In the genomic region with DNA sequence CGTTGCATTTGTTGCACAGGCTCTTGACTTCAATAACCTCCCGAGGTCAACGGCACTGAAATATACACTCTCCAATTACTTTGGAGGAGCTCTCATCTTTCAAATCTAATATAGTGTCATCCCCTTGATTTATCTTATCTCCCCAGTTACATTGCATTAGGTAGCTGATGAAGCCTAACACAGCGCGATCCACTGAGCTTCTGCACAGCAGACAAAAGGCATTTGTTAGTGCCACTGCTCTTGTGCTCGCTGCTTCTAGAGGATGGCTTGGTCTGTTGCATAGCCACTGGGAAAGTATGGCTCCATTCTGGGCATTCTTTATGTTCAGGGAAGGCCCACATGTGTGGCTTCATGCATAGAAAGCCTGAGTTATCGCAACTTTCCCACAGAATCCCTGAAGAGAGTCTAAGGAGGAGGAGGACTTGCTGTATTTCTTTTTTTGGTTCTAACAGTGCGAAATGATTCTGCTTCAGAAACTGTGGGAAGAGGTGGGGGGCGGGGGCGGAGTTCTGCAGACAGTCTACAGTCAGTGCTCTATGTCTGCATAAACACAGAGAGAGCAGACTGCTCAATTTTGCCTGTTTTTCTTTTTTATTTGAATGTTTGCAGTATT, we compare ENCODE assay signal across 24 mouse cellular contexts.
A peak's percentile ranks its signal among the peaks of the same experiment; 100 is the strongest.
DNase-seq lines count a peak whose midpoint lies in the region; ATAC-seq and TF ChIP-seq lines count a peak whose summit lies in the region.
"Had no signal": no experiment of that assay in that cellular context is flagged by ENCODE, and none has a peak within 500 bp of the region (broad histone marks: within the 10 kb centered on the region; RNA-seq: fewer than 3 reads in every experiment).

No protein-coding gene starts in this region.

- no peak for DNase-seq in frontal cortex, postnatal 14 days (ENCODE audit: low spot score in 2 of 2)
- DNase-seq in kidney, postnatal 0 days (ENCODE audit: low spot score), result peak; percentile 19
- DNase-seq in kidney, postnatal 36 days, result no peak
- DNase-seq in cerebellum, postnatal 4 days (ENCODE audit: low spot score in 2 of 2), result no peak
- DNase-seq in lung, adult 18-20 months, result no peak
- DNase-seq: adrenal gland, postnatal 10 days; cerebellum, adult 11-12 months; cerebellum, postnatal 14 days; embryo, embryonic 11 days; gastrocnemius, adult 2 months; heart, postnatal 4 days; kidney, adult 9 months had no signal

- H3K27ac ChIP-seq in kidney, postnatal 0 days, result no peak overlapping the region
- H3K27ac ChIP-seq in cortical plate, adult 2 months (ENCODE audit: insufficient read depth, low read length), result 0 out of 2 replicates have a peak overlapping the region, but pooled peaks have one; percentile 10
- H3K27ac ChIP-seq in neural tube, embryonic 13.5 days (replicated peaks), result peak overlapping the region; percentile 52; the same call in 1 of the 2 replicates
- H3K27ac ChIP-seq: embryonic facial prominence, embryonic 13.5 days; forebrain, embryonic 12.5 days; gastrocnemius, adult 2 months; intestine, embryonic 15.5 days; layer of hippocampus, adult 2 months; macrophage; midbrain, embryonic 10.5 days had no signal

- TF ChIP-seq POLR2A in cortical plate, adult 2 months (IDR thresholded peaks at IDR 0.05; ENCODE audit: extremely low read depth, insufficient read depth, low read length), result no peak

- no peaks in the 10 kb centered on the region for H3K4me1 ChIP-seq in kidney, postnatal 0 days (replicated peaks; ENCODE audit: insufficient read depth, low read length)
- H3K4me1 ChIP-seq in cortical plate, adult 2 months (ENCODE audit: control insufficient read depth, insufficient read depth, low read length), result peaks cover 7% of the 10 kb centered on the region
- H3K4me1 ChIP-seq in neural tube, embryonic 13.5 days (replicated peaks), result 0 out of 2 replicates have a peak, but pooled peaks cover 7% of the 10 kb centered on the region
- H3K4me1 ChIP-seq: embryonic facial prominence, embryonic 13.5 days; forebrain, embryonic 12.5 days; intestine, embryonic 15.5 days had no signal

- no peak overlapping the region for H3K4me3 ChIP-seq in kidney, postnatal 0 days (replicated peaks; ENCODE audit: low read depth, low read length)
- no peak overlapping the region for H3K4me3 ChIP-seq in cortical plate, adult 2 months (ENCODE audit: insufficient read depth, low read length)
- H3K4me3 ChIP-seq in neural tube, embryonic 13.5 days, result no peak overlapping the region
- H3K4me3 ChIP-seq: embryonic facial prominence, embryonic 13.5 days; erythroblast, embryonic 14.5 days; forebrain, embryonic 12.5 days; gastrocnemius, adult 2 months; intestine, embryonic 15.5 days; layer of hippocampus, adult 2 months; midbrain, embryonic 10.5 days had no signal

- WGBS in kidney, postnatal 0 days, result 62% methylated on average over 10 of the region's 10 CpGs
- 72% methylated on average over 10 of the region's 10 CpGs for WGBS in neural tube, embryonic 13.5 days

- TF ChIP-seq CTCF in kidney, postnatal 0 days (IDR thresholded peaks at IDR 0.05; ENCODE audit: low read depth), result no peak
- no peak for TF ChIP-seq CTCF in cortical plate, adult 2 months (IDR thresholded peaks at IDR 0.05; ENCODE audit: extremely low read depth, insufficient read depth, low read length)

- no peak overlapping the region for H3K4me2 ChIP-seq in kidney, postnatal 0 days (ENCODE audit: low read length)
- no peak overlapping the region for H3K4me2 ChIP-seq in neural tube, embryonic 13.5 days
- H3K4me2 ChIP-seq: embryonic facial prominence, embryonic 13.5 days; forebrain, embryonic 12.5 days; intestine, embryonic 15.5 days had no signal

- H3K27me3 ChIP-seq in kidney, postnatal 0 days (ENCODE audit: insufficient read depth, low read length), result no peaks in the 10 kb centered on the region
- no peaks in the 10 kb centered on the region for H3K27me3 ChIP-seq in neural tube, embryonic 13.5 days
- H3K27me3 ChIP-seq: embryonic facial prominence, embryonic 13.5 days; forebrain, embryonic 12.5 days; intestine, embryonic 15.5 days had no signal

- no peak overlapping the region for H3K9ac ChIP-seq in kidney, postnatal 0 days (ENCODE audit: low read depth, low read length)
- H3K9ac ChIP-seq in neural tube, embryonic 13.5 days, result no peak overlapping the region
- H3K9ac ChIP-seq: embryonic facial prominence, embryonic 13.5 days; forebrain, embryonic 12.5 days; intestine, embryonic 15.5 days had no signal

- peak; percentile 98 for ATAC-seq in frontal cortex, adult (ENCODE audit: low TSS enrichment)
- ATAC-seq in kidney, postnatal 0 days (replicated peaks; ENCODE audit: low FRiP score, low read depth), result no peak
- ATAC-seq in neural tube, embryonic 13.5 days (ENCODE audit: low read depth), result peak; percentile 67
- ATAC-seq: activated CD4-positive, CD25-positive, alpha-beta regulatory T cell, adult 4 months; intestine, embryonic 15.5 days; lung, postnatal 0 days had no signal

- no peaks in the 10 kb centered on the region for H3K9me3 ChIP-seq in kidney, postnatal 0 days (replicated peaks; ENCODE audit: low read length)
- no peaks in the 10 kb centered on the region for H3K9me3 ChIP-seq in neural tube, embryonic 13.5 days
- H3K9me3 ChIP-seq: embryonic facial prominence, embryonic 13.5 days; forebrain, embryonic 12.5 days; intestine, embryonic 15.5 days; midbrain, embryonic 10.5 days had no signal

- H3K36me3 ChIP-seq in kidney, postnatal 0 days (ENCODE audit: insufficient read depth, low read length), result no peaks in the 10 kb centered on the region
- H3K36me3 ChIP-seq in neural tube, embryonic 13.5 days, result peaks cover 7% of the 10 kb centered on the region; the same call in 1 of the 2 replicates
- H3K36me3 ChIP-seq: embryonic facial prominence, embryonic 13.5 days; intestine, embryonic 15.5 days had no signal
